Mouse (Mus musculus): ENCODE results near the gene Agxt2. TPM values are rescaled to one million over a fixed set of nuclear protein-coding genes. Genes with fewer than 3 reads are reported as not detected.

The Agxt2 gene
- total RNA-seq (2021), result not detected

GRCm38 (mm10) chr15:10358039-10358948, at the start of gene Agxt2:
Agxt2 (plus strand) TSS chr15:10358532.
- intact Hi-C loops (cut with DNase I), result loop anchor here (1.0 kb wide), 1 partner anchor 9 kb away; no protein-coding TSS in a partner anchor

GRCm38 (mm10) chr15:10311826-10312225, 46.5 kb upstream of the Agxt2 start:
- intact Hi-C loops (cut with DNase I), result loop anchor here (2.0 kb wide), 1 partner anchor 857 kb away; no protein-coding TSS in a partner anchor
- DNase-seq (ENCODE audit: low spot score in 2 of 2), result no peak

More at GRCm38 (mm10) chr15:10358039-10358948, at the start of gene Agxt2:
- DNase-seq (ENCODE audit: low spot score in 2 of 2), result no peak

- intact Hi-C loops (cut with DNase I), result loop anchor here (2.0 kb wide), 1 partner anchor 859 kb away; no protein-coding TSS in a partner anchor
- peak; percentile 60 to 72 for DNase-seq (ENCODE audit: low spot score in 2 of 2)
Measured at GRCm38 (mm10) chr15:10313522-10314455, 44.5 kb upstream of the Agxt2 start.

- intact Hi-C loops (cut with DNase I), result no loop called here
- no peak for DNase-seq (ENCODE audit: low spot score in 2 of 2)
Measured at GRCm38 (mm10) chr15:10325080-10325479, 33.3 kb upstream of the Agxt2 start, which contains the start of gene Gm21973. Gm21973 (plus strand) TSS chr15:10325380.

- intact Hi-C loops (cut with DNase I), result no loop called here
- DNase-seq (ENCODE audit: low spot score in 2 of 2), result no peak
Measured at GRCm38 (mm10) chr15:10330626-10331025, 27.7 kb upstream of the Agxt2 start.

GRCm38 (mm10) chr15:10332566-10332965, 25.8 kb upstream of the Agxt2 start:
- intact Hi-C loops (cut with DNase I), result no loop called here
- DNase-seq (ENCODE audit: low spot score in 2 of 2), result no peak

- intact Hi-C loops (cut with DNase I), result no loop called here
- peak in 1 of 2 experiments; percentile 2 for DNase-seq (ENCODE audit: low spot score in 2 of 2)
Measured at GRCm38 (mm10) chr15:10338606-10339005, 19.7 kb upstream of the Agxt2 start.

GRCm38 (mm10) chr15:10347044-10347443, 11.3 kb upstream of the Agxt2 start:
- intact Hi-C loops (cut with DNase I), result no loop called here
- DNase-seq (ENCODE audit: low spot score in 2 of 2), result no peak

GRCm38 (mm10) chr15:10366331-10366730, 8.0 kb downstream of the Agxt2 start:
- intact Hi-C loops (cut with DNase I), result no loop called here
- no peak for DNase-seq (ENCODE audit: low spot score in 2 of 2)

- intact Hi-C loops (cut with DNase I), result no loop called here
- no peak for DNase-seq (ENCODE audit: low spot score in 2 of 2)
Measured at GRCm38 (mm10) chr15:10375404-10375803, 17.1 kb downstream of the Agxt2 start.

GRCm38 (mm10) chr15:10378338-10378959, 20.1 kb downstream of the Agxt2 start:
- intact Hi-C loops (cut with DNase I), result no loop called here
- DNase-seq (ENCODE audit: low spot score in 2 of 2), result peak; percentile 7 to 70

GRCm38 (mm10) chr15:10379757-10380458, 21.6 kb downstream of the Agxt2 start:
- intact Hi-C loops (cut with DNase I), result no loop called here
- DNase-seq (ENCODE audit: low spot score in 2 of 2), result no peak

GRCm38 (mm10) chr15:10387263-10387662, 28.9 kb downstream of the Agxt2 start:
- intact Hi-C loops (cut with DNase I), result no loop called here
- DNase-seq (ENCODE audit: low spot score in 2 of 2), result no peak

GRCm38 (mm10) chr15:10399795-10400194, 41.5 kb downstream of the Agxt2 start:
- no peak for DNase-seq (ENCODE audit: low spot score in 2 of 2)
- intact Hi-C loops (cut with DNase I), result no loop called here

GRCm38 (mm10) chr15:10400415-10400814, 42.1 kb downstream of the Agxt2 start:
- DNase-seq (ENCODE audit: low spot score in 2 of 2), result peak in 1 of 2 experiments; percentile 86
- intact Hi-C loops (cut with DNase I), result no loop called here

GRCm38 (mm10) chr15:10409842-10410241, 51.5 kb downstream of the Agxt2 start:
- DNase-seq (ENCODE audit: low spot score in 2 of 2), result no peak
- intact Hi-C loops (cut with DNase I), result loop anchor here (5.0 kb wide), 1 partner anchor 52 kb away; no protein-coding TSS in a partner anchor

- intact Hi-C loops (cut with DNase I), result loop anchor here (1.0 to 5.0 kb wide), 2 partner anchors 15 to 51 kb away; no protein-coding TSS in a partner anchor
- peak in 1 of 2 experiments; percentile 90 for DNase-seq (ENCODE audit: low spot score in 2 of 2)
Measured at GRCm38 (mm10) chr15:10410881-10411280, 52.5 kb downstream of the Agxt2 start.

GRCm38 (mm10) chr15:10413656-10414055, 55.3 kb downstream of the Agxt2 start:
- intact Hi-C loops (cut with DNase I), result loop anchor here (5.0 kb wide), 1 partner anchor 49 kb away; no protein-coding TSS in a partner anchor
- peak in 1 of 2 experiments; percentile 81 for DNase-seq (ENCODE audit: low spot score in 2 of 2)
